Mouse (Mus musculus) stomach, embryonic 14.5 days (tissue): Measurements from ENCODE around the gene Fbxo48. TPM values are rescaled to one million over a fixed set of nuclear protein-coding genes. Genes with fewer than 3 reads are reported as not detected.

Experiments used
- ATAC-seq: fragments of 200-750 bp; cut with Nextera tagmentation; 2 replicates; pipeline ENCODE4 v1.8.0; 2017; ENCODE audit warnings: low read depth, moderate TSS enrichment; ENCODE audit not compliant: insufficient number of reproducible peaks, insufficient read depth, low FRiP score
- H3K27ac ChIP-seq: fragments of 300-500 bp; sonication (generic); 2 replicates; pipeline ENCODE4 v1.5.1; 2014; ENCODE audit warnings: mild to moderate bottlenecking, low read length, moderate library complexity, mixed read lengths
- H3K27me3 ChIP-seq: fragments of 300-500 bp; sonication (generic); 2 replicates; pipeline ENCODE4 v1.6.1; 2014; ENCODE audit warnings: low read length, control low read depth, mixed read lengths; ENCODE audit not compliant: control insufficient read depth, insufficient read depth
- H3K36me3 ChIP-seq: fragments of 300-500 bp; sonication (generic); 2 replicates; pipeline ENCODE4 v1.6.1; 2014; ENCODE audit warnings: mild to moderate bottlenecking, control low read depth, low read length, moderate library complexity, mixed read lengths; ENCODE audit not compliant: control insufficient read depth, insufficient read depth
- H3K4me1 ChIP-seq: fragments of 300-500 bp; sonication (generic); 2 replicates; pipeline ENCODE4 v1.6.1; 2014; ENCODE audit warnings: low read length, control low read depth, mixed read lengths; ENCODE audit not compliant: control insufficient read depth, insufficient read depth
- H3K4me2 ChIP-seq: fragments of 300-500 bp; sonication (generic); replicated peaks from 2 replicates; pipeline ENCODE4 v1.6.1; 2014; ENCODE audit warnings: low read depth, low read length, control low read depth
- H3K4me3 ChIP-seq: fragments of 300-500 bp; sonication (generic); 2 replicates; pipeline ENCODE4 v1.5.1; 2014; ENCODE audit warnings: low read depth, low read length, control low read depth
- H3K9ac ChIP-seq: fragments of 300-500 bp; sonication (generic); replicated peaks from 2 replicates; pipeline ENCODE4 v1.6.1; 2014; ENCODE audit warnings: low read depth, mild to moderate bottlenecking, control low read depth, low read length, moderate library complexity, mixed read lengths
- H3K9me3 ChIP-seq: fragments of 300-500 bp; sonication (generic); 2 replicates; pipeline ENCODE4 v1.6.1; 2016; ENCODE audit warnings: low read depth, low read length, control low read depth; ENCODE audit not compliant: control insufficient read depth
- WGBS: fragments of 180-500 bp; shearing (Covaris S2); extraction: QIAGEN DNeasy Blood & Tissue Kit; methylation state at CpG from one replicate; pipeline ENCODE4 v1.1.7; 2014; 5-methylcytosine and 5-hydroxymethylcytosine counted together
- polyA plus RNA-seq: library from polyadenylated mRNA; unstranded; fragments of >200 nt; fragmentation: Nextera tagmentation; extraction: Ambion mirVana; gene quantifications from 2 replicates; pipeline ENCODE4 v1.2.1, GENCODE M21; 2014

Gene Fbxo48
- polyA plus RNA-seq, 1 experiment from 2014 or later, result 2.9 TPM

GRCm38 (mm10) chr11:16956115-16956862 is 5.1 kb downstream of the Fbxo48 start:
- Histone ChIP-seq H3K27ac (no peak overlapping the region), H3K36me3 (no peaks in the 10 kb centered on the region; the same call in 1 of the 2 replicates), H3K9me3 (no peaks in the 10 kb centered on the region), H3K4me3 (no peak overlapping the region), H3K4me1 (peaks cover 7% of the 10 kb centered on the region; the same call in 1 of the 2 replicates), H3K9ac (no peak overlapping the region), H3K4me2 (no peak overlapping the region), H3K27me3 (no peaks in the 10 kb centered on the region)
- 83% methylated on average over 6 of the region's 6 CpGs for WGBS
- no peak for ATAC-seq

- H3K27ac ChIP-seq, result no peak overlapping the region
- H3K36me3 ChIP-seq, result no peaks in the 10 kb centered on the region; the same call in 1 of the 2 replicates
- no peak overlapping the region for H3K4me3 ChIP-seq
- ATAC-seq, result no peak
- H3K4me1 ChIP-seq, result peaks cover 5% of the 10 kb centered on the region; the same call in 1 of the 2 replicates
- 94% methylated on average over 6 of the region's 6 CpGs for WGBS
- no peaks in the 10 kb centered on the region for H3K9me3 ChIP-seq
- H3K4me2 ChIP-seq, result no peak overlapping the region
- H3K9ac ChIP-seq, result no peak overlapping the region
- H3K27me3 ChIP-seq, result no peaks in the 10 kb centered on the region
Measured at GRCm38 (mm10) chr11:16957030-16957429, 5.9 kb downstream of the Fbxo48 start.

- H3K9ac ChIP-seq, result no peak overlapping the region
- no peaks in the 10 kb centered on the region for H3K4me1 ChIP-seq
- H3K27me3 ChIP-seq, result no peaks in the 10 kb centered on the region
- no peak for ATAC-seq
- WGBS, result 84% methylated on average over 1 of the region's 1 CpGs
- no peak overlapping the region for H3K4me2 ChIP-seq
- no peak overlapping the region for H3K27ac ChIP-seq
- H3K4me3 ChIP-seq, result no peak overlapping the region
- H3K36me3 ChIP-seq, result no peaks in the 10 kb centered on the region; the same call in 1 of the 2 replicates
- H3K9me3 ChIP-seq, result no peaks in the 10 kb centered on the region
Measured at GRCm38 (mm10) chr11:16958520-16958919, 7.3 kb downstream of the Fbxo48 start.

- WGBS, result 38% methylated on average over 2 of the region's 2 CpGs
- no peaks in the 10 kb centered on the region for H3K4me1 ChIP-seq
Measured at GRCm38 (mm10) chr11:16967806-16968205, 16.6 kb downstream of the Fbxo48 start.

GRCm38 (mm10) chr11:16969650-16970049 is 18.5 kb downstream of the Fbxo48 start:
- Histone ChIP-seq H3K9me3 (no peaks in the 10 kb centered on the region), H3K27ac (no peak overlapping the region), H3K36me3 (no peaks in the 10 kb centered on the region), H3K4me3 (no peak overlapping the region), H3K27me3 (no peaks in the 10 kb centered on the region), H3K4me2 (no peak overlapping the region), H3K9ac (no peak overlapping the region), H3K4me1 (no peaks in the 10 kb centered on the region)
- WGBS, result 74% methylated on average over 2 of the region's 2 CpGs
- ATAC-seq, result no peak

More at GRCm38 (mm10) chr11:16967806-16968205, 16.6 kb downstream of the Fbxo48 start:
- Histone ChIP-seq H3K9ac (no peak overlapping the region), H3K4me2 (no peak overlapping the region), H3K9me3 (no peaks in the 10 kb centered on the region), H3K27ac (no peak overlapping the region), H3K36me3 (no peaks in the 10 kb centered on the region), H3K4me3 (no peak overlapping the region), H3K27me3 (no peaks in the 10 kb centered on the region)
- no peak for ATAC-seq

GRCm38 (mm10) chr11:16972027-16972426 is 20.9 kb downstream of the Fbxo48 start:
- Histone ChIP-seq H3K27me3 (no peaks in the 10 kb centered on the region), H3K9me3 (no peaks in the 10 kb centered on the region), H3K4me1 (no peaks in the 10 kb centered on the region), H3K27ac (no peak overlapping the region), H3K4me2 (no peak overlapping the region), H3K9ac (no peak overlapping the region), H3K36me3 (no peaks in the 10 kb centered on the region), H3K4me3 (no peak overlapping the region)
- ATAC-seq, result no peak
- whole genome bisulfite sequencing, result 82% methylated on average over 3 of the region's 3 CpGs

GRCm38 (mm10) chr11:16973086-16973485 is 21.9 kb downstream of the Fbxo48 start:
- no peak for ATAC-seq
- H3K27ac ChIP-seq, result no peak overlapping the region
- 74% methylated on average over 1 of the region's 1 CpGs for WGBS

GRCm38 (mm10) chr11:16976937-16977336 is 25.8 kb downstream of the Fbxo48 start:
- no peaks in the 10 kb centered on the region for H3K36me3 ChIP-seq
- H3K27me3 ChIP-seq, result no peaks in the 10 kb centered on the region
- no peaks in the 10 kb centered on the region for H3K4me1 ChIP-seq
- H3K4me3 ChIP-seq, result no peak overlapping the region
- H3K4me2 ChIP-seq, result no peak overlapping the region
- H3K9me3 ChIP-seq, result no peaks in the 10 kb centered on the region
- H3K9ac ChIP-seq, result no peak overlapping the region
- H3K27ac ChIP-seq, result no peak overlapping the region
- 73% methylated on average over 4 of the region's 4 CpGs for WGBS
- ATAC-seq, result no peak

More at GRCm38 (mm10) chr11:16973086-16973485, 21.9 kb downstream of the Fbxo48 start:
- Histone ChIP-seq H3K36me3 (no peaks in the 10 kb centered on the region), H3K9ac (no peak overlapping the region), H3K4me2 (no peak overlapping the region), H3K9me3 (no peaks in the 10 kb centered on the region), H3K27me3 (no peaks in the 10 kb centered on the region), H3K4me1 (no peaks in the 10 kb centered on the region), H3K4me3 (no peak overlapping the region)
